Mouse (Mus musculus) cerebellum, adult 2 months (tissue): ENCODE measurements around the gene Nipsnap2.

Experiments used
- CTCF ChIP-seq: fragments of 200-500 bp; IDR thresholded peaks from 2 replicates; pipeline ENCODE4 v1.5.1; 2011; ENCODE audit warnings: low read depth, mild to moderate bottlenecking, control low read depth, low read length, moderate library complexity, borderline replicate concordance; ENCODE audit not compliant: insufficient read depth
- POLR2A ChIP-seq: fragments of 200-500 bp; IDR thresholded peaks from 2 replicates; pipeline ENCODE4 v1.6.1; 2011; ENCODE audit warnings: low read length, control low read depth, borderline replicate concordance; ENCODE audit not compliant: insufficient read depth

DNA sequence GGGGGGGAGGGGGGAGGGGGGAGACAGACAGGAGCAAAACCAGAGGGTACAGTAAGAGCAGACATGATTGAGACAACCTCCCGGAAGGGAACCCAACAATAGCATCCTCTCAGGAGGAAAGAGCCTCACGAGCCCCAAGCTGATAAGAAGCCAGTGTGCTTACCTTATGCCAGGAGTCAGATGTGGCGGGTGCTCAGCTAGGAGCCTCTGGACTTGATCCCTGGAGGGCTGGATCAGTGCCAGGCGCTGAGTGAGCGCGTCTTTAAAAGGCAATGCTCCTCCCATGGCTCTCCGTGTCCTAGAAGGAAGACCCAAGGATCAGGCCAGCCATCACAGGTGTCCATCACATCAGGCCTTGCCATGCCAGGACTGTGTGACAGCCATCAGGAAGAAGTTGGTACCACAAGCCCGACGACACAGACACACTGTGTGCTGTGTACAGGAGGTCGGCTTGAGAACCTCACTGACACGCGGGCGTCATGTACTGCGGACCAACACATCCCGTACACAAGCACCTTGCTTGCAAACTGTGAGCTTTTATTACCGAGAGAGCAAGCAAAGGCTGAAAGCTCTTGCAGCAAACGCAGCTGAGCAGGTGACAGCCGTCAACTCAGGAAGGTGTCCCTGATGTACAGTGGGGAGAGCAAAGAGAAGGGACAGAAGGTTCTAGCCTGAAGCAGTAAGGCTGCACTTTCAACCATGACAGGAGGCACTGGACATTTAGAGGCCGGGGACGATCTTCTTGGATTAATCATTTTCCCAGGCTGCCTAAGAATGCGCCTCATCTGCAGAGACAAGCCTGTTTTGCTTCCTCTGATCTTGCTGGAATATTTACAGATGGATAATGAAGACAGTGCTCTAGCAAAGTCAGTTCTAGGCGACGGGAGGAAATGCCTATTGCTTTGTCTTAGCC lies 45.8 kb downstream of the Nipsnap2 start:
- TF ChIP-seq CTCF, result no peak
- no peak for TF ChIP-seq POLR2A
